Mouse (Mus musculus) frontal cortex, postnatal 14 days (tissue): Measurements from ENCODE around the gene Ifnk.

Experiments used
- DNase-seq, 2 experiments: peaks; one replicate each; pipeline ENCODE4 v3.0.0; 2022; ENCODE audit warnings: low spot score in 2 of 2

Ifnk gene

GRCm38 (mm10) chr4:35138077-35138476 lies 13.8 kb upstream of the Ifnk start:
- DNase-seq = no peak

DNA sequence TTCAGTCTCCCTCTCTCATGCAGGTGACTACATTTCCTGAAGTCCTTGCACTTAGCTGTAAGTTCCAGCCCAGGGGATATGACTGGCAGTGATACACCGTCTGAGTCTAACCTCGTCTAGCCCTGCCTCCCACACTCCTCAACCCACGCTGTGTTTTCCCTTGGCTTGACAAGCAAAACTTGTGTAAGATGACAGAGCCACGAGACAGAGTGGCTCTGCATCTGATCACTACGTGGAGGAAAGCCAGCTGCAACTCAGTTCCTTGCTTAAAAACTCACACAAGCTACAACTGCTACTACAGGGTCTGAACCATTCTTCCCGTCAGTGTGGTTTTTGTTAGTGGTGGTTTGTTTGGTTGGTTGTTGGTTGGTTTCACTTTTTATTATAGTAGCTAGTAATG lies 11.5 kb upstream of the Ifnk start:
- DNase-seq = no peak

- no peak for DNase-seq
Observed at GRCm38 (mm10) chr4:35143472-35144102, 8.3 kb upstream of the Ifnk start.

DNA sequence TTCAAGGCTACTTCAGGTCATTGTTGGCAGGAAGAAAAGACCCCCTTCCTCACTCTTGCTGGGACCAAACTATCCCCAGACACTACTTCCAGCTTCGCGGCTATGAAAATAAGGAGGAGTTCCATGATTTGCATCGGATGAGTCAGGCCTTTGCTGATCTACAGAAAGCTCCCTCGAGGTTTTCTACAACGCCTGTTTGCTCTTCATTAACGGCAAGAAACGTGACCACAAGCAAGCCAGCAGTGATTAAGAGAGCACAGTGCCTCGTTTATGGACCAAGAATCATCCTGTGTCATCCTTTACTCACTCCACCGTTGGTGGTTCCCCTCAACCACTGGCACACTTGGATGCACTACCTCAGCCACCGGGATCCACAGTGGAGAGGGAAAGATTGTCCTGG lies 6.1 kb upstream of the Ifnk start:
- no peak for DNase-seq

- DNase-seq = no peak
Observed at GRCm38 (mm10) chr4:35146597-35146996, 5.3 kb upstream of the Ifnk start.

GRCm38 (mm10) chr4:35148326-35148725 lies 3.5 kb upstream of the Ifnk start:
- no peak for DNase-seq

GRCm38 (mm10) chr4:35150706-35151105 lies 1.1 kb upstream of the Ifnk start:
- DNase-seq = no peak

- DNase-seq = no peak
Observed at GRCm38 (mm10) chr4:35154051-35154450, 2.2 kb downstream of the Ifnk start.

- no peak for DNase-seq
Observed at GRCm38 (mm10) chr4:35155132-35155922, 3.5 kb downstream of the Ifnk start.

GRCm38 (mm10) chr4:35156149-35156611 lies 4.3 kb downstream of the Ifnk start:
- peak; percentile 15 to 18 for DNase-seq

GRCm38 (mm10) chr4:35156751-35157611 lies 5.1 kb downstream of the Ifnk start, which contains the start of gene Mob3b:
Gene Mob3b, minus strand, starts transcription at chr4:35157484.
- DNase-seq = peak; percentile 48 to 80

DNA sequence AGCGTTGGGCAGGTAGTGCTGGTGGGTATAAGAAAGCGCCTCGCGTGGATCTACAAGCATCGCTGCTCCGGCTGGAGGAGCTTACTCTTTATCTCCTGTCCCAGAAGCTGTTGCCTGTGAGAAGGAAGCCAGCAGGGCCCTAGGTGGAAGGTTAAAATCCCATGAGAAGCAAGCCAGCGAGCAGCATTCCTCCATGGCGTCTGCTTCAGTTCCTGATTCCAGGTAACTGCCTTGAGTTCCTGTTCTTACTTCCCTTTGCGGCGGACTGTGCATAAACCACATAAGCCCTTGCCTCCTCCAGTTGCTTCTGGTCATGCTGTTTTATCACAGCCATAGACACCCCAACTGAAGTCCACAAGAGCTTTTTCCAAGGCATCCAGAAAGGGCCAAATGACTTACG lies 6.0 kb downstream of the Ifnk start:
- DNase-seq = no peak

DNA sequence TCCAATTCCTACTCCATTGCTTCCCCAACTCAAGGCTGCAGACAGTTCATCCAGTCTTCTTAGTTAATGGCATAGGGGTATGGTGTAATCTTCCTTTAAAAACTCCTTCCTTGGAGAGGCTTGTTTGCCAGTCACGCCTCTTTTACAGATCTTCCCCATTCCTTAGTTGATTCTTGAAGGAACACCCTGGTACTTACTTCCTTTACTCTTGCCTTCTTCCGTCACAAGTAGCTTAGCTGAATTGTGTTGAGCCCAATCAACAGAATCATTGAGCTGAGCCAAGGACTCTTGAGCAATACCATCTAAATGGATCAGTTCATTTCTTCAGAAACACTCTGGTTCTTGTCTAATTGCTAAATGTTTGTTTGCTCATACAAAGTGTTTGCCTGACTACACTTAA lies 13.4 kb downstream of the Ifnk start:
- no peak for DNase-seq

DNA sequence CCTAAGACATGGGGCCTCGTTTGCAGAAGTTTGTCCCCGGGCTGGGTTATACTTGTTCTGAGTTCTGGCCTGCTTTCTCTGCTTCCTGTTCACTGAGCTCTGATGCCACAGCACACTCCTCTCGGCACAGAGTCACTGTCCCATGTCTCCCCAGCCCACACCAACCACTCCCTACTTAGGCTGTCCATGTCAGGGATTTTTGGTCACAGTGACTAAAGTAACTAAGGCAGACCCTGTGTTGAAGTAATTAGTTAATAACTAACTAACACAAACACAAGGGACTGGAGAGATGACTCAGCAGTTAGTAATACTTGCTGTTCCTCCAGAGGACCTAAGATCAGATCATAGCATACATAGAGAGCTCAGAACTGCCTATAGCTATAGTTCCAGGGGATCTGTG lies 14.1 kb downstream of the Ifnk start:
- DNase-seq = no peak

DNA sequence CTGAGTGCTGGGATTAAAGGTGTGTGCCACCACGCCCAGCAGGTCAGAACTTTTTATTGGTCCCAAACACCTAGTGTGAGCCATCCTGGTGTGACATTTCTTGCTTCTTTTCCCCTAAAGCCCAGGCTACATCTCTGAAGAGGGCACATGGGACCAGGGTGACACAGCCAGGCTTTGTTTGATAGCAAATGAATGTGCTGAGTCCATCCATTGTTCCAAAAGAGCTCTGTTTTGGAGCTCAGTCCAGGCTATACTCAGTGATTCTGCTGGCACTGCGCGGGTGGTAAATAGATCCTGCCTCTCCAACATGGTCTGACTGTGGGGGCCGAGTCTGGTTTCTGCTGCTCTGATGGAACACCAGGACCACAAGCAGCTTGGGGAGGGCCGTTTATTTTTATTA lies 16.0 kb downstream of the Ifnk start:
- DNase-seq = no peak

DNA sequence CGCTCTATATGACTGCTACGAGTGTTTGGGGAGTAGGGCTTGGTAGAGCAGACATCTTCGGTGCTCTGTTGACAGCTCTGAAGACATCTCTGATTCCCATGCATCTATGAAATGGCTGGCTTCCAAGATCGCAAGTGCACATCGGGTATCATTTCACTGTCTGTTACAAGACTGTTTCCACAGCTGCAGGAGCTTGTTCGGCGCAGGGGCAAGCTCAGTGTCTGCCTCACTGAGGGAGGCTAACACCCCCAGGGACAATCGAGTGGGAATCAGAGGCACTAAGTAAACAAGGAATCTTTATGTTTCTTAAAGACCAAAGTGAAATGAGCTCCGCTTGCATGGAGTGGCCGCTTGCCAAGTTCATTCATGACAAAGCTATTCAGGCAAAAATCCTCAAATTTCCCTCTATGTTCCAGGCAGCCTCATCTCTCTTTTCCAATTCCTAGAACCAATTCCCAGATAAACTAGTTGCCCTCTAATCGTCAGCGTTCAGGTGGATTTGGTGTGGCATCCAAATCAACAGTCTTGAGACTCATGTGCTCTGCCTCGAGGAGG lies 17.8 kb downstream of the Ifnk start:
- no peak for DNase-seq

GRCm38 (mm10) chr4:35172471-35172870 lies 20.6 kb downstream of the Ifnk start:
- no peak for DNase-seq

- DNase-seq = no peak
Observed at GRCm38 (mm10) chr4:35173551-35173950, 21.7 kb downstream of the Ifnk start.

GRCm38 (mm10) chr4:35175566-35175965 lies 23.7 kb downstream of the Ifnk start:
- no peak for DNase-seq

DNA sequence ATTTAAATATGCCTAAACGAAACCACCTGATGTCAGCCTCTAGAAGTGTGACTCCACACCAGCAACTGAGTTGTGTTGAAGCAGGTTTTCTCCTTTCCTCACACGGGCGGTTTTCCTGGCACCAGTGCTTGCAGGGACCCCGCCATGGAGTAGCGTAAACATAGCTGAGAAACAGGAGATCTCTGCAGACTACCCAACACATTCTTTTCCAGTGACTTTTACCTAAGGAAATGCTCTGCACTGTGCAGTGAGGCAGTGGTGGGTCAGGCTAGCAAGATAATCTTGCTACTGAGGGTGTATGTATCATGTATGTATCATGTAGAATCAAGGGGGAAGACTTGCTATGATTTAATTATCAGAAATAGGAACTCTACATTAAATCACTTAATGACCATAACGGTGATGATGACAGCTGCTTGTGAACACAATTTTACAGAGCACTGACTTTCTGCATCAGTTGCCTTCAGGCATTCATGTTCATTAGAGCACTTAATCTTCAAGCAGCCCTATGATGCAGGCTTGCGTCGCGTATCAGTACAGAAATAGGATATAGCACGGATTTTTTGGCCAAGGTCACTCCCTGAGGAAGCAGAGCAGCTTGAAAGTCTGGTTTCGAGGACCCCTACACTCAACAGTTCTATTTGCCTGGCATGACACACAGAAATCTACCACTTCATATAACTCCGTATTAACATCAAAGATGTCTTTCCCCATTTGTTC lies 26.2 kb downstream of the Ifnk start:
- no peak for DNase-seq

DNA sequence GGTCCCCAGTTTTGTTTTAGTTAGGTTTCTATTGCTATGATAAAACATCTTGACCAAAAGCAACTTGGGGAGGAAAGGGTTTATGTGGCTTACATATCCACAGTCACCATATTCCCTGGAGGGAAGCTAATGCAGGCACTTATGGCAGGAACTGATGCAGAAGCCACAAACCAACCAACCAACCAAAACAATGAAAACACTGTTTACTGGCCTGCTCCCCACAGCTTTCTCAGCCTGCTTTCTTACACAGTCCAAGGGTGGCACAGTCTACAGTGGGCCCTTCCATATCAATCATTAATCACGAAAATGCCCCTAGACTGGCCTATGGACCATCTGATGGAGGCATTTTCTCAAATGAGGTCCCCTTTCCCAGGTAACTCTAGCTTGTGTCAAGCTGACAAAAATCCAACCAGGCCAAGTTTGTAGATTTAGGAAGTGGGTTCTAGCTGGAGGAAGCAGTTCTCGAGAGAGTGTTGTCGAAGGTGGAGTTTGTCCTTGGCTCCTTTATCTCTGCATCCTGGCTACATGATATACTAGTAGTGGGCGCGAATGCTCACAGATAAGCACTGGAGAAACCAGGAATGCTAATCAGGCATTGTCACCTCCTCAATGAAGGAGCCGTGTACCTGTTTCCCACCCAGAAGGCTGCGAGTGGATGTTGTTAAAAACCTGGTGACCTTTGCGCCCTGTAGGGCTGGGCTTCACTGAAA lies 35.9 kb downstream of the Ifnk start:
- no peak for DNase-seq
